Mouse (Mus musculus) bone marrow, adult 2 months (tissue): Measurements from ENCODE around the gene Pola1. TPM values are rescaled to one million over a fixed set of nuclear protein-coding genes. Genes with fewer than 3 reads are reported as not detected.

Experiments
- H3K27ac ChIP-seq: fragments of 200-500 bp; 2 replicates; pipeline ENCODE4 v1.5.1; 2012; ENCODE audit warnings: low read depth, mild to moderate bottlenecking, control low read depth, inconsistent platforms, low read length; ENCODE audit not compliant: control insufficient read depth, poor library complexity, insufficient read depth
- H3K4me1 ChIP-seq: fragments of 200-500 bp; 2 replicates; pipeline ENCODE4 v1.6.1; 2011; ENCODE audit warnings: low read length; ENCODE audit not compliant: control insufficient read depth, insufficient read depth
- H3K4me3 ChIP-seq: fragments of 200-500 bp; replicated peaks from 2 replicates; pipeline ENCODE3; 2011; ENCODE audit warnings: mild to moderate bottlenecking, low read depth, low read length, control low read depth; ENCODE audit not compliant: control insufficient read depth
- CTCF ChIP-seq: fragments of 200-500 bp; IDR thresholded peaks from 2 replicates; pipeline ENCODE4 v1.5.1; 2011; ENCODE audit warnings: low read length, control low read depth; ENCODE audit not compliant: control insufficient read depth, insufficient read depth
- POLR2A ChIP-seq: fragments of 200-500 bp; IDR thresholded peaks from 2 replicates; pipeline ENCODE4 v1.6.1; 2011; ENCODE audit warnings: low read depth, mild to moderate bottlenecking, control low read depth, low read length, borderline replicate concordance; ENCODE audit not compliant: control insufficient read depth
- WGBS: fragments of 180-500 bp; shearing (Covaris S2); methylation state at CpG from one replicate; pipeline ENCODE4 v1.1.7; 2018; 5-methylcytosine and 5-hydroxymethylcytosine counted together
- polyA plus RNA-seq: library from polyadenylated mRNA; stranded (reverse); fragments of >200 nt; gene quantifications from 2 replicates; pipeline ENCODE4 v1.2.4, GENCODE M21; 2011; ENCODE audit warnings: low replicate concordance; ENCODE audit not compliant: missing spikeins, insufficient read depth, insufficient read length

The Pola1 gene
- polyA plus RNA-seq, 1 experiment = 26.2 TPM

DNA sequence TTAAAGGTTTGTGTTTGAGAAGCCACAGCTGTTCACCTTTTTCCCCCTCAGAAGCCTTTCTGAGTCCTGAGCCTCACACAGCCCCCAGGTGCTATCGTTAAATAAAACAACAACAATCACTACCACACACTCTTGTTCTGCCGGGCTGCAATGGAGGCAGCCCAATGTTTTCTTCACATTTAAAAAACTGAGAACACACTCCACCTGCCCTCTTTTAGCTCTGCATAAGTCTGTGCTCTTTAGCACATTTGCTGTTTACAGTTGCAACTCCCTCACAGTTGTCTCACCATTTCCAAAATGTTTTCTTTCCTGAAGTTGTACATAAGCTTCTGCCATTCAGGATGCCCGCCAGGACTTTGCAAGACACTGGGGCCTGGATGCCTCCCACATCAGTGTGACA is 356.3 kb downstream of the Pola1 start:
- no peak for TF ChIP-seq POLR2A
- no peak for TF ChIP-seq CTCF
- 69% methylated on average over 3 of the region's 3 CpGs for WGBS
- no peak overlapping the region for H3K27ac ChIP-seq
- no peaks in the 10 kb centered on the region for H3K4me1 ChIP-seq
- no peak overlapping the region for H3K4me3 ChIP-seq

Other genes with a start within 250 kb of the Pola1 start
- 8.8 and 11.4 TPM in 2 replicates for gene Pcyt1b, start 22.7 kb upstream of the Pola1 start, polyA plus RNA-seq
- 7.6 and 21.7 TPM in 2 replicates for gene Pdk3, start 200.0 kb upstream of the Pola1 start, polyA plus RNA-seq